Mouse (Mus musculus) myocyte (in vitro differentiated cells): Measurements from ENCODE around the gene Ccdc159.

Experiments
- CEBPB ChIP-seq: IDR thresholded peaks from 2 replicates; pipeline ENCODE4 v1.6.1; 2011; ENCODE audit warnings: mild to moderate bottlenecking, moderate library complexity; ENCODE audit not compliant: poor library complexity, insufficient read depth, severe bottlenecking
- MYOG ChIP-seq, 3 experiments: IDR thresholded peaks; one replicate each; pipeline ENCODE4 v1.6.1; 2011; ENCODE audit warnings: control low read depth in 2 of 3, low read depth in 2 of 3, mild to moderate bottlenecking in 2 of 3; ENCODE audit not compliant: insufficient read length in 2 of 3, control insufficient read depth in 1 of 3, insufficient read depth in 1 of 3
- POLR2A ChIP-seq: IDR thresholded peaks from one replicate; pipeline ENCODE4 v1.6.1; 2011; ENCODE audit warnings: low read depth, mild to moderate bottlenecking, control low read depth, moderate library complexity; ENCODE audit not compliant: insufficient read length
- TCF3 ChIP-seq: IDR thresholded peaks from one replicate; pipeline ENCODE4 v1.6.1; 2011; ENCODE audit warnings: low read depth, control low read depth; ENCODE audit not compliant: insufficient read length
- USF1 ChIP-seq: IDR thresholded peaks from one replicate; pipeline ENCODE4 v1.6.1; 2011; ENCODE audit warnings: low read depth, mild to moderate bottlenecking, control low read depth, moderate library complexity

GRCm38 (mm10) chr9:21976626-21977175 is 49.4 kb downstream of the Ccdc159 start:
- TF ChIP-seq POLR2A (no peak), MYOG (IDR thresholded peaks at IDR 0.05; ENCODE audit: control insufficient read depth in 1 of 3, insufficient read depth in 1 of 3, insufficient read length in 2 of 3, low read depth in 2 of 3) (no peak), CEBPB (no peak), USF1 (no peak), TCF3 (no peak)
